Mouse (Mus musculus) T-helper 2 cell (primary cell): ENCODE results near the gene Exosc2.

Source experiments
- in situ Hi-C: fragments of 300-600 bp; cut with MboI, MseI; formaldehyde crosslinking; loops from one replicate; pipeline ENCODE4 v1.15.1; 2025; ENCODE audit warnings: high pct_unique_total_duplicates

The Exosc2 gene

GRCm38 (mm10) chr2:31724730-31725490, 54.4 kb downstream of the Exosc2 start:
- in situ Hi-C loops: loop anchor here (10.0 kb wide), 1 partner anchor 850 kb away; no protein-coding TSS in a partner anchor

DNA sequence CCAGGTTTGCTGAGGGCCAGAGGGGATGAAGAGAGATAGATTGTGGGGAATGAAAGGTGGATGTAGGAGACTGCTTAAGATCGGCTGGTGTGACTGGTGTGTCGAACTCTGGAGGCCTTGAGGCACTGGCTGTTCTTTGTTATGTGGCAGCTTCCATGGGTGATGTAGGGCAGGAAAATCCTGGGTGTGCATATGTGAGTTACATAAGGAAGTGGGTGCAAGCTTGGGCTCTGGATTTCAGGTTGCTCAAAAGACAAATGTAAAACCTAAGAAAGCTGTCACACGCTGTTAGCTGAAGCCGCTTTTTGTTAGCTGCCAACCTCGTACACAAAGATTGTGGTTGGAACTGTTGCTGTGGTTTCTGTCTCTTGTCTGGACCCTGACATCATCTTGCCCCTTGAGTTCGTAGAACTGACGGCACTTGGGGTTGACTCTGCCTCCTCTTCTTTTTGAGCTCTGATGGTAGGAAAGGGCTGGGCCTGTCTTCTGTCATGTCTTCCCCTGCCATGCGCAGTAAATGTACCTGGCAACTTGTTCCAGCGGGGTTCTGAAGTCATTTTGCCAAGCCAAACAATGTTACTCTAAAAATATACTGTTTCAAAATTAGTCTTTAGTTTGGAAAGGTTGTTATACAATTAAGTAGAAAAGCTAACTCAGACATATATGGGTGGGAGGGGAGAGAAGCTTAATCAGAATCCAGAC, 57.2 kb downstream of the Exosc2 start:
- in situ Hi-C loops: loop anchor here (10.0 kb wide), 1 partner anchor 853 kb away; no protein-coding TSS in a partner anchor

GRCm38 (mm10) chr2:31730640-31731039, 60.1 kb downstream of the Exosc2 start:
- in situ Hi-C loops: no loop called here
